Mouse (Mus musculus) hindbrain, embryonic 10.5 days (tissue): ENCODE data around the gene Gm20661. TPM values are rescaled to one million over a fixed set of nuclear protein-coding genes. Genes with fewer than 3 reads are reported as not detected.

Source experiments
- DNase-seq: peaks from one replicate; pipeline ENCODE4 v3.0.0-alpha.2; 2017; ENCODE audit warnings: low spot score
- H3K27ac ChIP-seq: fragments of 300-500 bp; sonication (generic); 2 replicates; pipeline ENCODE4 v1.5.1; 2016; ENCODE audit warnings: mild to moderate bottlenecking, moderate library complexity
- H3K27me3 ChIP-seq: fragments of 300-500 bp; sonication (generic); 2 replicates; pipeline ENCODE4 v1.6.1; 2016; ENCODE audit warnings: mild to moderate bottlenecking; ENCODE audit not compliant: poor library complexity, insufficient read depth, severe bottlenecking
- H3K36me3 ChIP-seq: fragments of 300-500 bp; sonication (generic); 2 replicates; pipeline ENCODE4 v1.6.1; 2016; ENCODE audit warnings: mild to moderate bottlenecking, moderate library complexity
- H3K4me1 ChIP-seq: fragments of 300-500 bp; sonication (generic); replicated peaks from 2 replicates; pipeline ENCODE4 v1.6.1; 2016; ENCODE audit warnings: mild to moderate bottlenecking
- H3K4me3 ChIP-seq: fragments of 300-500 bp; sonication (generic); 2 replicates; pipeline ENCODE4 v1.5.1; 2016; ENCODE audit warnings: mild to moderate bottlenecking, moderate library complexity
- H3K9me3 ChIP-seq: fragments of 300-500 bp; sonication (generic); 2 replicates; pipeline ENCODE4 v1.6.1; 2016; ENCODE audit warnings: mild to moderate bottlenecking, moderate library complexity
- WGBS: fragments of 180-500 bp; shearing (Covaris S2); methylation state at CpG from one replicate; pipeline ENCODE4 v1.1.7; 2016; 5-methylcytosine and 5-hydroxymethylcytosine counted together
- polyA plus RNA-seq: library from polyadenylated mRNA; unstranded; fragments of >200 nt; fragmentation: Nextera tagmentation; extraction: Ambion mirVana; gene quantifications from 2 replicates; pipeline ENCODE4 v1.2.1, GENCODE M21; 2016

The Gm20661 gene
- polyA plus RNA-seq, 1 experiment from 2014 or later, result 1.8 TPM

DNA sequence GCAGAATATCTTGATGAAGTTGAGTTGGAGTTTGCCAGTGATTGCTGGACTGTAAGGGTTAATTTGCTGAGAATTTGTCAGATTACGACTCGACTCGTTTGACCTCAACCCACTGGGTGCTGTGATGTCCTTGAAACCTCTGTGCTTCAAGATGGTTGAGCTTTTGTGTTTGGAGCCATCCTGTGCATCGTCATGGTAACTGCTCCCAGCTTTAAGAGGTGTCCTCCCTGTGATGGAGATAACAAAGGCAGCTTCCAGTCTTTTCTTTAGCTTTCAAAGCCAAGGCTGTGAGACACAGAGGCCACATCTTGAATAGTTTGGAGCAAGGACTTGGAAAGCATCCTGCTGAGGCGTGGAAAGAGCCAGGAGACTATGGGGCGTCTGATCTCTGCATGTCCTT lies 25.7 kb upstream of the Gm20661 start:
- Histone ChIP-seq H3K9me3 (no peaks in the 10 kb centered on the region), H3K27me3 (no peaks in the 10 kb centered on the region)
- WGBS, result 43% methylated on average over 6 of the region's 6 CpGs

DNA sequence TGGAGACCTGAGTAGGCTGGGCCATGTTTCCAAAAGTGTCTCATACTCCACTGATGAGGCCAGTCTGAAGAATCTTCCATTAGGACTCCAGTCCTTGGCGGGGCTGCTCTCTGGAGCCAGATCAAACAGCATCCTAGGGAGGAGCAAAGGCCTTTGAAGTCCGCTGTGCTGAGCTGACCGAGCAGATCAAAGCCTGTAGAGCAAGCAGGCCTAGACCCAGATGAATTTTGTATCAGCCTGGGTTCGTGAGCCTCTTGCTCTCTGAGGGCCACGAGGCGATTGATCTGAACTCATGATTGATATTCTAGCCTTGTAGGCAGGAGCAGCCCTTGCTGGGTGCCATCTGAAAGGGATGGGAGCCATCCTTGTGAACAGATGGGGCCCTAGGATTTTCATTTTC lies 23.0 kb upstream of the Gm20661 start:
- WGBS, result 74% methylated on average over 6 of the region's 6 CpGs
- no peaks in the 10 kb centered on the region for H3K27me3 ChIP-seq
- peaks cover 35% of the 10 kb centered on the region for H3K4me1 ChIP-seq
- H3K36me3 ChIP-seq, result peaks cover 97% of the 10 kb centered on the region
- H3K4me3 ChIP-seq, result no peak overlapping the region
- H3K27ac ChIP-seq, result no peak overlapping the region
- DNase-seq, result no peak
- no peaks in the 10 kb centered on the region for H3K9me3 ChIP-seq

More for the DNA sequence above, 25.7 kb upstream of the Gm20661 start:
- H3K4me3 ChIP-seq, result no peak overlapping the region
- peaks cover 38% of the 10 kb centered on the region for H3K4me1 ChIP-seq
- peaks cover 75% of the 10 kb centered on the region for H3K36me3 ChIP-seq
- DNase-seq, result no peak
- peak overlapping the region; percentile 30; the same call in 1 of the 2 replicates for H3K27ac ChIP-seq

DNA sequence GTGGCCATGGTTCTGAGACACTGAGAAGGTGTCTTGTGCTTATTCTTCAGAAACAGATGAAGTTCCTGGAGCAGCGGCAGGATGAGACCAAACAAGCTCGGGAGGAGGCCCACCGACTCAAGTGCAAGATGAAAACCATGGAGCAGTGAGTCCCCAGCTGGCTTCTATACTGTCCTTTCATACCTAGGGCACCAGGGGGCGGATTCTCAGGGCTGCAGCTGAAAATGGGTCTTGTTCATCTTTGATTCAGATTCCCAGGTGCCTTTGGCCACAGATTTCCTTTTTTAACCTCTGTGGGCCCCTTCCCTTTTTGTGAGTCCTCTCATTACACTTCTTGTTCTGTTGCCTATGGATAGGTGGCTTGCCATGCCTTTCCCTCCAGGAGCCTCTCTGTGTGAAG lies 21.9 kb upstream of the Gm20661 start:
- Histone ChIP-seq H3K27ac (no peak overlapping the region), H3K4me1 (peaks cover 30% of the 10 kb centered on the region), H3K4me3 (no peak overlapping the region), H3K9me3 (no peaks in the 10 kb centered on the region), H3K27me3 (no peaks in the 10 kb centered on the region), H3K36me3 (peaks cover 100% of the 10 kb centered on the region)
- no peak for DNase-seq
- 82% methylated on average over 4 of the region's 4 CpGs for WGBS

DNA sequence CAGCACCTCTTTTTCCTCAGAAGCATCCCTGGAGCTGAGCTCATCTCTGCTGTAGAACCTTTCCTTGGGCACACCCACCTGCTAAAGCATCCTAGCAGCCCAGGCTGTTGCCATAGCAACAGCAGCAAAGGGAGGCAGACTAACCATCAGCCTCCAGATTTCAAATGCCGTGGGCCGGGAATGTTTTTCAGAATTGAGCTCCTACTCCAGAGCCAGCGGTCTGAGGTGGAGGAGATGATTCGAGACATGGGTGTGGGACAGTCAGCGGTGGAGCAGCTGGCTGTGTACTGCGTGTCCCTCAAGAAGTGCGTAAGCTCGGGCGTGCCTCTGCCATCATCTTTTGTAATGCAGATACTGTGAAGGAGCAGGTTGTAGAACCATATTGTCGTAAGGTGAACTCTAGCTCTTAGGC lies 21.5 kb upstream of the Gm20661 start:
- H3K36me3 ChIP-seq, result peaks cover 100% of the 10 kb centered on the region
- WGBS, result 81% methylated on average over 10 of the region's 10 CpGs
- no peak for DNase-seq

DNA sequence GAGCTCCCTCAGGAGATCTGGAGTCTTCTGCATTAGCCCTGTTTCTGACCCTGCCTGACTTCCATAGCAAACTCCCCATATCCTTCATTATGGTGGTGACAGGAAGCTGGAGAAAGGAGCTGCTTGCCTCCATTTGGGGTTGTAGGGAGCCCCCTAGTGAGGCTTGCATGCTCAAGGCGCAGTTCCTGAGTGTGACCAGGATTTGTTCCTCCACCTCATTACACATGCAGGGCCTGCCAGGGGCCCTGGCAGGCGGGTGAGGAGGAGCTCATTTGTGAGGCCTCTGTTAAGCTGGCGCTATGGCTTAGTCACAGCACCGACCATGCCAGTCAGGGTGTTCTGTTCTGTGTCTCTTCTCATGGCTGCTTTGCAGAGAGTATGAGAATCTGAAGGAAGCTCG lies 21.0 kb upstream of the Gm20661 start:
- no peak for DNase-seq
- 62% methylated on average over 5 of the region's 5 CpGs for WGBS
- H3K4me1 ChIP-seq, result peaks cover 25% of the 10 kb centered on the region
- H3K27ac ChIP-seq, result no peak overlapping the region
- H3K27me3 ChIP-seq, result no peaks in the 10 kb centered on the region
- peaks cover 100% of the 10 kb centered on the region for H3K36me3 ChIP-seq
- no peaks in the 10 kb centered on the region for H3K9me3 ChIP-seq
- no peak overlapping the region for H3K4me3 ChIP-seq

More for the DNA sequence above, 21.5 kb upstream of the Gm20661 start:
- no peaks in the 10 kb centered on the region for H3K27me3 ChIP-seq
- peaks cover 29% of the 10 kb centered on the region for H3K4me1 ChIP-seq
- H3K27ac ChIP-seq, result no peak overlapping the region
- H3K4me3 ChIP-seq, result no peak overlapping the region
- no peaks in the 10 kb centered on the region for H3K9me3 ChIP-seq

DNA sequence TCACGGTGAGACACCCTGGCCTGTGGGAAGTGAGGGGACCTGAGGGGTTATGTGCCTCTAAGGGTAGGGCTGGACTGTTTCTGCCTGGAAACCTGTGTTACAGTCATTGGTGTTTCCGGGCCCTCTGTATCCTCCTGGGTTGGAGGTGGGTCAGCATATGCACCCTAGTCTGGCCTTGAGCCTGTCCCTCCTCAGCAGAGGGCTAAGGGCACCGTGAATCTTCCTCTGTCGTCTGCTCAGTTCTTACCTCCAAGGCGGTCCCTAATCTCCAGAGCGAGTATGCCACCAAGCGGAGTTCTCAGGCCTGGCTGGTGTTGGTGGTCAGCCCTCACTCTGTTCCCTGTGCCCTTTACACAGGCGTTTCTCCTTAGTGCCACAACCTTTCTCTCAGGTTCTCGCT lies 19.9 kb upstream of the Gm20661 start:
- Histone ChIP-seq H3K27me3 (no peaks in the 10 kb centered on the region), H3K9me3 (no peaks in the 10 kb centered on the region), H3K36me3 (peaks cover 98% of the 10 kb centered on the region), H3K4me1 (peaks cover 16% of the 10 kb centered on the region), H3K4me3 (no peak overlapping the region), H3K27ac (no peak overlapping the region)
- DNase-seq, result no peak
- 87% methylated on average over 9 of the region's 9 CpGs for WGBS

DNA sequence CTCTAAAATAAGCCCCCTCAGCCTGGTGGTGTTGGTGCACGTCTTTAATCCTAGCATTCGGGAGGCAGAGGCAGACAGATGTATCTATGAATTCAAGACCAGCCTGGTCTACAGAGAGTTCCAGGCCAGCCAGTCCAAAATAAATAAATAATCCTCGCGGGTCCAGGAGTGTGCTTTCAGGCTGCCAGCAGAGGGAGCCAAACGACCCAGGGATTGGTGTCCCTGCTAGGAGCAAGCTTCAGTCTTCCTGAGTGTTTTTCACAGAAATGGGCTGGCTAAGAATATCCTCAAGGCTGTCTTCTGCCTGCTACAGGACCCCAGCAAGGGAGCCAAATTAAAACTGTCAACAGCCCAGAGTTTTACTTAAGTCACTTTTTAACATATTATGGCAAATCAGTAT lies 19.2 kb upstream of the Gm20661 start:
- Histone ChIP-seq H3K4me3 (no peak overlapping the region), H3K9me3 (no peaks in the 10 kb centered on the region), H3K4me1 (peaks cover 16% of the 10 kb centered on the region), H3K36me3 (peaks cover 98% of the 10 kb centered on the region), H3K27me3 (no peaks in the 10 kb centered on the region), H3K27ac (no peak overlapping the region)
- 28% methylated on average over 5 of the region's 5 CpGs for WGBS
- peak; percentile 85 for DNase-seq

DNA sequence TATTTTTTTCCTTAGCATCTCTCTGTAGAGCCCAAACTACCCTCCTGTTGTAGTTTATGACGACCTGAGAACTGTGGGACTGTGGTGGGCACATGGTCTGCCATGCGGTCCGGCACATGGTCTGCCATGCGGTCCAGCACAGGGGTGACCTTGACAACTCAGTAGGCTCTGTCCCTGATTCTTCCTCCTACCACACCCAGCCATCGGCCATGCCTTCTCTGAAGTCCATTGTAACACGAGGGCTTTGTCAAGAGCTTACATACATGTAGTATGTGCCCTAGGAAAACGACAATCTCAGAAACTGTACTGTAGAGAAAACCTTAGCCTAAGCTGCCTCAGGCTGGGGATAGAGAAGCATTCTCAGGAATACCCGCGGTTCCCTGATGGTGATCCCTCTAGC lies 18.2 kb upstream of the Gm20661 start:
- Histone ChIP-seq H3K4me3 (no peak overlapping the region), H3K27me3 (no peaks in the 10 kb centered on the region), H3K4me1 (peaks cover 16% of the 10 kb centered on the region), H3K9me3 (no peaks in the 10 kb centered on the region), H3K36me3 (peaks cover 98% of the 10 kb centered on the region), H3K27ac (no peak overlapping the region)
- 92% methylated on average over 9 of the region's 9 CpGs for WGBS
- no peak for DNase-seq

DNA sequence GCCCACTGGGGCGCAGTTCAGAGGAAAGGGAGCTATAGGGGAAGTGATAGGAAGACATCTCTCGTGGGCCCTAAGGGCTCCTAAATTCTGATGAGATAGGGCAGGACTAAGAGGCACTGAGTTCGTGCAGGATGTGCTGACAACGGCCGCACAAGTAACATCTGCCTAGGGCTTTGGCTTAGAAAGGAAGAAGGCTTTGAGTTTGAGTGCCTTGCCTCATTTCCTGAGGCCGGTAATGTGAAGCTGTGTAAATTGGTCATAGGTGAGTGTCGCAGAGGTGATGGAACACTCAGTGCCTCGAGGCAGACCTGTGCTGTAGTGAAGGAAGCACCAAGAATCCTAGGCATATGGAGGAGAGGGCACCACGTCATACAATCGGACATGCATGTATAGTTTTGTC lies 16.2 kb upstream of the Gm20661 start:
- Histone ChIP-seq H3K4me1 (peaks cover 5% of the 10 kb centered on the region; the same call in 1 of the 2 replicates), H3K27me3 (no peaks in the 10 kb centered on the region), H3K4me3 (no peak overlapping the region), H3K9me3 (no peaks in the 10 kb centered on the region), H3K27ac (no peak overlapping the region), H3K36me3 (peaks cover 98% of the 10 kb centered on the region)
- WGBS, result 92% methylated on average over 10 of the region's 10 CpGs
- no peak for DNase-seq

DNA sequence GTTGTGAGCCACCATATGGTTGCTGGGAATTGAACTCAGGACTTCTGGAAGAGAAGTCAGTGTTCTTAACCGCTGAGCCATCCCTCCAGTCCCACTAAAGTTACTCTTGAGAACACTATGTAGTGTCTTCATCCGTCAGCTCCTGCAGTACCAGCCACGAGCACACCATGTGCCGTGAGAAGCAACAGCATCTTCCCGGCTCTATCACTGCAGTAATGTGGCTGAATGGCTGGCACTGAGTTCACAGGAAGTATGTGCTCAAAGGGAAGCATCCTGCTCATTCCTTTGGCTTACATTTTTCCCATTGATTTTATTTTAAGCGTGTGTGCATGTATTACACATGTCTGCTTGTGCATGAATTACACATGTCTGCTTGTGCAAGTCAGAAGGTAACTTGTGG lies 15.4 kb upstream of the Gm20661 start:
- Histone ChIP-seq H3K27me3 (no peaks in the 10 kb centered on the region), H3K4me3 (no peak overlapping the region), H3K27ac (no peak overlapping the region), H3K4me1 (no peaks in the 10 kb centered on the region), H3K36me3 (peaks cover 97% of the 10 kb centered on the region), H3K9me3 (no peaks in the 10 kb centered on the region)
- DNase-seq, result no peak
- 90% methylated on average over 6 of the region's 6 CpGs for WGBS

DNA sequence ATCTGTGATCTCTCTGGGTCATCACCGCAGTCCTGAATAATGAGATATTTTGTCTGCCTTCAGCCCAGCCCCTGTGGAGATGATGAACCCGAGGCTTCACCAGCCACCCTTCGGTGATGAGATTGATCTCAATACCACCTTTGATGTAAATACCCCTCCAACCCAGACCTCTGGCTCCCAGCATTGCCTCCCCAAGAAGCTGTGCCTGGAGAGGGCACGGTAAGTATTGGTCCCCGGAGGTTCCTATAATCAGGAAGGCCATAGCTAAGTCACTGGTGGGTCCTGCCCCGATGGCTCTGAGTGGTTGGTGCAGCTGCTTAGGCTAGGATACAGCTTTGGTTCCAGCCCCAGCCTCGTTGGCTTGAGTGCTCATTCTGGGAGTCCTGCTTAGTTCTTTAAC lies 14.3 kb upstream of the Gm20661 start:
- no peak overlapping the region for H3K4me3 ChIP-seq
- H3K27ac ChIP-seq, result no peak overlapping the region
- H3K27me3 ChIP-seq, result no peaks in the 10 kb centered on the region
- peaks cover 93% of the 10 kb centered on the region for H3K36me3 ChIP-seq
- no peak for DNase-seq
- no peaks in the 10 kb centered on the region for H3K4me1 ChIP-seq
- H3K9me3 ChIP-seq, result no peaks in the 10 kb centered on the region
- 93% methylated on average over 7 of the region's 7 CpGs for WGBS

DNA sequence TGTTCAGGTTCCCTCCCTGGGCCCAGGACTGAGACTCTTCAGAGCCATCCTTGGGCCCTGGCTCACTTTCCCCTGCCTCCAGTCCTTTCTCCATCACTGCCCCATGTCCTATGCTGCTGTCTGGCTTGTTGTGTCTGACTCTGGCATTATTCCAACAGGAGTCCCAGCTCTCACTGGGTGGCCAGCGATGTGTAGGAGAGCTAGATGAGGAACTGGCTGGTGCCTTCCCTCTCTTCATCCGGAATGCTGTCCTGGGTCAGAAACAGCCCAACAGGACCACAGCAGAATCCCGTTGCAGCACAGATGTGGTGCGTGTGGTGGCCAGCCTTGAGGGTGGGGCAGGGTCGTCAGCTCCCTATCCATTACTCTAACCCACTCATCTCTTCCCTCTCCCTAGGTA lies 12.5 kb upstream of the Gm20661 start:
- H3K4me3 ChIP-seq, result no peak overlapping the region
- H3K27ac ChIP-seq, result no peak overlapping the region
- H3K27me3 ChIP-seq, result no peaks in the 10 kb centered on the region
- DNase-seq, result no peak
- 89% methylated on average over 5 of the region's 5 CpGs for WGBS
- H3K9me3 ChIP-seq, result no peaks in the 10 kb centered on the region
- no peaks in the 10 kb centered on the region; the same call in 1 of the 2 replicates for H3K4me1 ChIP-seq
- peaks cover 75% of the 10 kb centered on the region for H3K36me3 ChIP-seq

DNA sequence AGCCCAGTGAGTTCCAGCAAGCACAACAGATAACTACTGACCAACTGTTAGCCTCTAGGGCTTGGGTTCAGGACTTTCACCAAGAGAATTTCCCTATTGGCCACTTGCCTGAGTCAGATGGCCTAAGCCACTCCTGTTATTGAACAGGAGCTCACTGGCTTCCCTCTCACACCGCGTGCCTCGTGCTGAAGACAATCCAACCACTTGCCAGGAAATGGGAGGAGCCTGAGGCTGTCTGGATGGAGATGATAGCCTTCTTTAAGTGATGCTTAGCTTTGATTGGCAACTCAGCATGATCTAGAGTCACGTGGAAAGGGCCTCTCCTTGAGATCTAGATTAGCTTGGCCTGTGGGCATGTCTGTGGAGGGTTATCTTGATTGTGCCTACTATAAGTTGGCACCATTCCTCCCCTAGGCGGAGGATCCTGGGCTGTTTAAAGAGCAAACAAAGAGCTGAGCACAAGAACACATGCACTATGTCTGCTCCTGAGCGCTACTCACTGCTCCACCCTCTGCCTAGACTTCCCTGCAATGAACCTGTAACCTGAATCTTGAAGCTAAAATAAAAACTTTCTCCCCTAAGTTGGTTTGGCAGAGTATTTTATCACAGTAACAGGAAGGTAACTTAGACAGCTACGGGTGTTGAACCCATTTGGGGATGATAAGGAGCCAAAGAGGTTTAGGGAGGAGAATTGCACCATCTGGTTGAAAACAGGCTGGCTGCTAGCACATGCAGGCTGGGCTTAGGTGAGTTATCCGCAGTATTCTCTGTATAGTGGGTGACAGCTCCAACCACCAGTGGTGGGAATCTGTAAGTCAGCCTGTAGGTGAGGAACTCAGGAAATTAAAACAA lies 10.9 kb upstream of the Gm20661 start:
- Histone ChIP-seq H3K9me3 (no peaks in the 10 kb centered on the region), H3K4me3 (no peak overlapping the region), H3K27me3 (no peaks in the 10 kb centered on the region), H3K36me3 (peaks cover 59% of the 10 kb centered on the region), H3K4me1 (peaks cover 6% of the 10 kb centered on the region), H3K27ac (no peak overlapping the region)
- no peak for DNase-seq
- 86% methylated on average over 8 of the region's 8 CpGs for WGBS
